Mouse (Mus musculus): ENCODE measurements around the gene Eif2b3. TPM values are rescaled to one million over a fixed set of nuclear protein-coding genes. Genes with fewer than 3 reads are reported as not detected.

Eif2b3 gene
- total and polyA plus RNA-seq, 3 experiments, result 49.9 to 96.2 (median 84.9) TPM

DNA sequence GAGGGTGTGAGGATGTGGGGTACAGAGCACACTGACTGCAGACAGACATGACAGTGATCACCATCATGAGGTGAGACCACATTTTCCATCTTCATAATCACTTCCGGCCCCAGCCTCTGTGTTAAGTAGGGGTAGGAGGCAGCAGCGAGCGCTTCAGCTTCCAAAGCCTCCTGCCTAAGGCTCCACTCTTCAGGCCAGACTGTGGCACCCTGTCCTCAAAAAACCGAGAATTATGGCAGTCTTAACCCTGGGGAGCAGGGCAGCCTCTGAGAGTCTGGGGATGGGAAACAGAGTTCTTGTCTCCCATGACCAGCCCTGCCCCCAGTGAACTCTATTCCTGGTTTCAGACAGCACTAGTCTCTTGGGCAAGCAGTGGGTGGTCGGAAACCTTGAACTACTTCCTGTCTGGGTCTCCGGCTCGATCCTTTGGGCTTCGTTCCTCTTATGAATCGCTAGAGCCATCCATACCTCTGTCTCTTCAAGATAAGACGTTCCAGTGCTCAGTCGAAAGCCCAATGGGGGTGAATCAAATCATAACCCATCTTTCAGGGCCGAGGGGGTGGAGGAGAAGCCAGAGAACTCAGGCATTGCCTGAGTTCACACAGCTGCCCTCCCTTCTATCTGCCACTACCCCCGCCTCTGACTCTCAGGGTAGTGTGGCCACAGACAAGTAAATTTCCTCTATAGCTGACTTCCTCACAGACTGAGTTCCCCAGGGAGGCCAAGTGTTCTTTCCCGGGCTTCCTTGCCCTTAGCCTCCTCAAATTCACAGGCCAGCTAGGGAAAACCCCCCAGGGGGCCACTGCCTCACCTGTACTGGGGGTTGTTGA lies 105.5 kb downstream of the Eif2b3 start:
- peak overlapping the region in 2 of 3 experiments; percentile 15 to 38 for H3K4me3 ChIP-seq (replicated peaks in 1 of 3; ENCODE audit: low read depth in 2 of 3, low read length in 2 of 3, poor library complexity in 1 of 3)
- H3K9me3 ChIP-seq (replicated peaks; ENCODE audit: low read length), result no peaks in the 10 kb centered on the region
- DNase-seq (ENCODE audit: extremely low read depth), result peak; percentile 92
- H3K4me1 ChIP-seq (ENCODE audit: control insufficient read depth in 1 of 2, insufficient read depth in 2 of 2), result peaks cover 18 to 70% of the 10 kb centered on the region in 2 experiments
- peak overlapping the region; percentile 94 for H3K27ac ChIP-seq (ENCODE audit: insufficient read depth, low read depth)
- H3K4me2 ChIP-seq (ENCODE audit: insufficient read depth, low read depth, poor library complexity, severe bottlenecking), result peak overlapping the region; percentile 64
- TF ChIP-seq NELFE (IDR thresholded peaks at IDR 0.05; ENCODE audit: low read depth, low read length), result peak; percentile 71
- TF ChIP-seq UBTF (IDR thresholded peaks at IDR 0.05; ENCODE audit: low read depth, low read length), result no peak
- TF ChIP-seq BHLHE40 (IDR thresholded peaks at IDR 0.05; ENCODE audit: low read depth, low read length), result peak; percentile 69
- no peak for TF ChIP-seq SMC3 (IDR thresholded peaks at IDR 0.05; ENCODE audit: low read depth, low read length)
- TF ChIP-seq IRF4 (IDR thresholded peaks at IDR 0.05; ENCODE audit: low read depth, low read length), result peak; percentile 27; the same call in 1 of the 2 replicates
- peak; percentile 71 for TF ChIP-seq CHD2 (IDR thresholded peaks at IDR 0.05; ENCODE audit: low read length)
- TF ChIP-seq MXI1 (IDR thresholded peaks at IDR 0.05; ENCODE audit: low read depth, low read length), result peak; percentile 26
- no peak for TF ChIP-seq POLR2AphosphoS2 (IDR thresholded peaks at IDR 0.05; ENCODE audit: low read depth, low read length)
- no peak for TF ChIP-seq ZNF384 (IDR thresholded peaks at IDR 0.05; ENCODE audit: low read depth, low read length)
- peak; percentile 57; the same call in 1 of the 2 replicates for TF ChIP-seq MAX (IDR thresholded peaks at IDR 0.05; ENCODE audit: low read length)
- TF ChIP-seq EP300 (IDR thresholded peaks at IDR 0.05; ENCODE audit: low read length), result peak; percentile 66
- TF ChIP-seq E2F4 (IDR thresholded peaks at IDR 0.05; ENCODE audit: insufficient replicate concordance, low read depth, low read length), result no peak
- peak; percentile 49 for TF ChIP-seq HCFC1 (IDR thresholded peaks at IDR 0.05; ENCODE audit: low read depth, low read length)
- no peak for TF ChIP-seq RAD21 (IDR thresholded peaks at IDR 0.05; ENCODE audit: low read depth, low read length)
- TF ChIP-seq PAX5 (IDR thresholded peaks at IDR 0.05; ENCODE audit: low read length), result no peak
- no peak for TF ChIP-seq CHD1 (IDR thresholded peaks at IDR 0.05; ENCODE audit: low read depth, low read length)
- TF ChIP-seq TBP (conservative IDR thresholded peaks at IDR 0.05; ENCODE audit: low read depth, low read length), result peak; percentile 37; the same call in 1 of the 2 replicates
- TF ChIP-seq TCF12 (IDR thresholded peaks at IDR 0.05; ENCODE audit: low read depth, low read length), result peak; percentile 47; the same call in 1 of the 2 replicates
- peak; percentile 77 for TF ChIP-seq SIN3A (IDR thresholded peaks at IDR 0.05; ENCODE audit: low read length)
- TF ChIP-seq RCOR1 (conservative IDR thresholded peaks at IDR 0.05; ENCODE audit: low read depth, low read length), result 0 out of 2 replicates have a peak, but pooled peaks have one; percentile 24
- TF ChIP-seq JUND (conservative IDR thresholded peaks at IDR 0.05; ENCODE audit: low read depth, low read length), result peak; percentile 8; the same call in 1 of the 2 replicates
- TF ChIP-seq MAZ (IDR thresholded peaks at IDR 0.05; ENCODE audit: low read depth, low read length), result peak; percentile 90
- peak; percentile 52 for TF ChIP-seq JUN (IDR thresholded peaks at IDR 0.05; ENCODE audit: insufficient read depth, low read depth, low read length)
- TF ChIP-seq KAT2A (IDR thresholded peaks at IDR 0.05; ENCODE audit: insufficient replicate concordance, low read length), result 0 out of 2 replicates have a peak, but pooled peaks have one; percentile 22
- TF ChIP-seq CTCF (conservative IDR thresholded peaks at IDR 0.05 in 1 of 2, IDR thresholded peaks at IDR 0.05 in 1 of 2; ENCODE audit: low read depth in 2 of 2, low read length in 2 of 2), result peak in 1 of 2 experiments; percentile 21; a peak in 1 of 4 replicates
- peak; percentile 65 for TF ChIP-seq POLR2A (IDR thresholded peaks at IDR 0.05; ENCODE audit: low read depth, low read length)
- TF ChIP-seq NRF1 (IDR thresholded peaks at IDR 0.05; ENCODE audit: low read depth, low read length), result no peak
- TF ChIP-seq MAFK (IDR thresholded peaks at IDR 0.05; ENCODE audit: insufficient replicate concordance, low read length), result no peak
- peak; percentile 83 for TF ChIP-seq MYC (IDR thresholded peaks at IDR 0.05; ENCODE audit: low read depth, low read length)
- TF ChIP-seq ETS1 (conservative IDR thresholded peaks at IDR 0.05; ENCODE audit: low read depth, low read length), result peak; percentile 79
- TF ChIP-seq GABPA (IDR thresholded peaks at IDR 0.05; ENCODE audit: insufficient replicate concordance, low read depth, low read length), result no peak
- no peak for TF ChIP-seq USF1 (IDR thresholded peaks at IDR 0.05; ENCODE audit: low read depth, low read length)
- peak; percentile 58; the same call in 1 of the 2 replicates for TF ChIP-seq MEF2A (IDR thresholded peaks at IDR 0.05; ENCODE audit: borderline replicate concordance, low read depth, low read length)
- TF ChIP-seq ZC3H11A (IDR thresholded peaks at IDR 0.05; ENCODE audit: low read depth, low read length), result no peak
- TF ChIP-seq ELF1 (IDR thresholded peaks at IDR 0.05; ENCODE audit: low read depth, low read length), result peak; percentile 57
- TF ChIP-seq USF2 (conservative IDR thresholded peaks at IDR 0.05; ENCODE audit: low read depth, low read length), result no peak
- TF ChIP-seq ZKSCAN1 (IDR thresholded peaks at IDR 0.05; ENCODE audit: borderline replicate concordance, low read depth, low read length), result no peak
- TF ChIP-seq ZMIZ1 (IDR thresholded peaks at IDR 0.05; ENCODE audit: low read depth, low read length), result peak; percentile 77
- dilution Hi-C loops (cut with MboI; ENCODE audit: extremely low pct_ligation_motif_present, extremely low pct_unique_long_range_greater_than_20kb, low sequenced_read_pairs) (no loop called here), in situ Hi-C loops (cut with MboI; ENCODE audit: low pct_ligation_motif_present, low pct_unique_long_range_greater_than_20kb, low sequenced_read_pairs) (no loop called here)
- peaks cover 5% of the 10 kb centered on the region; the same call in 1 of the 2 replicates for H3K79me2 ChIP-seq (replicated peaks; ENCODE audit: control insufficient read depth, extremely low read depth, insufficient read depth, poor library complexity, severe bottlenecking)
- peaks cover 16 to 22% of the 10 kb centered on the region in 2 experiments for H3K36me3 ChIP-seq (replicated peaks in 1 of 2; ENCODE audit: control insufficient read depth in 1 of 2, insufficient read depth in 1 of 2, low read length in 1 of 2)
- H3K27me3 ChIP-seq (replicated peaks), result no peaks in the 10 kb centered on the region
- peak overlapping the region; percentile 54 for H3K9ac ChIP-seq (ENCODE audit: insufficient read depth, low read depth)
